Mouse (Mus musculus): ENCODE results near the gene Med18. TPM values are rescaled to one million over a fixed set of nuclear protein-coding genes. Genes with fewer than 3 reads are reported as not detected.
A peak's percentile ranks its signal among the peaks of the same experiment; 100 is the strongest.
"Not testable (repeated sequence)": the region's sequence is repeated elsewhere in the genome, so short reads cannot be mapped to it uniquely, and the experiment has no call there.

The Med18 gene
- total and polyA plus RNA-seq, 2 experiments from 2014 or later: 11.6 to 13.8 TPM

- TF ChIP-seq CTCF (IDR thresholded peaks at IDR 0.05; ENCODE audit: low read depth): peak; percentile 13; the same call in 1 of the 2 replicates
- DNase-seq (ENCODE audit: low spot score) (peak; percentile 8), ATAC-seq (no peak)
- H3K36me3 ChIP-seq (ENCODE audit: insufficient read depth, low read length): no peaks in the 10 kb centered on the region
- no peak overlapping the region for H3K4me2 ChIP-seq (ENCODE audit: low read depth, low read length)
- WGBS: 94% methylated on average over 5 of the region's 5 CpGs
- H3K4me3 ChIP-seq (ENCODE audit: low read length): no peak overlapping the region
- no peaks in the 10 kb centered on the region; the same call in 1 of the 2 replicates for H3K4me1 ChIP-seq (ENCODE audit: insufficient read depth, low read length)
- no peaks in the 10 kb centered on the region for H3K9me3 ChIP-seq (ENCODE audit: low read length)
- no peaks in the 10 kb centered on the region for H3K27me3 ChIP-seq (ENCODE audit: insufficient read depth, low read length)
- H3K9ac ChIP-seq (replicated peaks; ENCODE audit: low read length): no peak overlapping the region
- H3K27ac ChIP-seq: no peak overlapping the region
Observed at GRCm38 (mm10) chr4:132424765-132425164, 39.0 kb downstream of the Med18 start.

DNA sequence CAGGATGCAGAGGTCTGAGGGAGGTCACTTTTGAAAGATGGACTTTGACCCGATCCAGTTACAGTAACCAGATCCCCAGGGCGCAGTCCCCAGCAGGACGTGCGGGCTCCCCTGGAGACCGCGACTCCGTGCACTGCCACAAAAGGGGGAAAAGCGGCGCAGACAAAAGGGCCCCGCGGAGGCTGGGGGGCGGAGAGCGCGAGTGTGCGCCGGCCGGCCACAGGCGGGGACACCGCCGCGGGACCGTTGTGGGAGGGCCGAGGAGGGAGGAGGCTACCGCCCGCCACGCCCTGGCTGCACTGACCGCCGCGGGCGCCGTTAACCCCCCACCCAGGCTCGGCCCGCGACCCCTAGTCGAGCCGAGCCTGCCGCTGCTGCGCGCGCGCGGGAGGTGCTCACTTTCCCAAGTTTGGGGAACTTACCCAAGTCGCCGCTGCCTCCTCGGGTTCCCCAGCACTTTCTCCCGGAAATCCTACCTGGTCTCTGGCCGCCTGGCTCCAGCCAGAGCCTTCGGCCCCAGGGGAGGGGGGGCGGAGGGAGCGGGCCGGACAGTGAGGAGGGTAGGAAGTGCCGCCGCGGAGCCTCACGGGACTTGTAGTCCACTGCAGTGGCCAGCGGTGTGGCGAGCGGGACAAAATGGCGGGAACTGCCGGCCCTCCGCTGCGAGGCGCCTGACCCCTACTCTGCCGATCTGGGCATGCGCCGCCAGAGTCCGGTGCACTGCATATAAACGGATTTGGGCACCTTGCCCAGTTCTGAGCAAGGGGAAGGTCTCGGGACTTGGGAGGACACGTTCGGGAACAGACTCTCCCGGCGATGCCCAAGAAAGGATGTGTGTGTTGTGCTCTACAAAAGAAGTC lies 41.6 kb downstream of the Med18 start, which contains the start of gene Phactr4:
Gene Phactr4 (minus strand): TSS at position 567 of the 860 bp plus-strand sequence.
- Histone ChIP-seq H3K9me3 (ENCODE audit: low read length) (no peaks in the 10 kb centered on the region), H3K27ac (peak within 1 kb of the TSS; percentile 90), H3K27me3 (ENCODE audit: insufficient read depth, low read length) (no peaks in the 10 kb centered on the region), H3K4me1 (ENCODE audit: insufficient read depth, low read length) (no peaks in the 10 kb centered on the region; the same call in 1 of the 2 replicates), H3K4me2 (ENCODE audit: low read depth, low read length) (peak within 1 kb of the TSS; percentile 78), H3K36me3 (ENCODE audit: insufficient read depth, low read length) (no peaks in the 10 kb centered on the region), H3K4me3 (ENCODE audit: low read length) (peak within 1 kb of the TSS; percentile 93), H3K9ac (replicated peaks; ENCODE audit: low read length) (peak within 1 kb of the TSS; percentile 72)
- DNase-seq (ENCODE audit: low spot score): peak; percentile 97
- peak; percentile 31 for TF ChIP-seq CTCF (IDR thresholded peaks at IDR 0.05; ENCODE audit: low read depth)
- WGBS: under 1% methylated on average over 53 of the region's 73 CpGs
- peak; percentile 98 for ATAC-seq

- DNase-seq (ENCODE audit: low spot score): peak; percentile 27
- no peaks in the 10 kb centered on the region; the same call in 1 of the 2 replicates for H3K4me1 ChIP-seq (ENCODE audit: insufficient read depth, low read length)
- TF ChIP-seq CTCF (IDR thresholded peaks at IDR 0.05; ENCODE audit: low read depth): no peak
- H3K9ac ChIP-seq (replicated peaks; ENCODE audit: low read length): peak overlapping the region; percentile 72
- no peaks in the 10 kb centered on the region for H3K9me3 ChIP-seq (ENCODE audit: low read length)
- H3K27ac ChIP-seq: peak overlapping the region; percentile 90
- 0% methylated on average over 13 of the region's 13 CpGs for WGBS
- H3K4me2 ChIP-seq (ENCODE audit: low read depth, low read length): peak overlapping the region; percentile 78
- no peak for ATAC-seq
- H3K4me3 ChIP-seq (ENCODE audit: low read length): peak overlapping the region; percentile 93
- no peaks in the 10 kb centered on the region for H3K36me3 ChIP-seq (ENCODE audit: insufficient read depth, low read length)
- no peaks in the 10 kb centered on the region for H3K27me3 ChIP-seq (ENCODE audit: insufficient read depth, low read length)
Observed at GRCm38 (mm10) chr4:132421556-132421922, 42.2 kb downstream of the Med18 start.

GRCm38 (mm10) chr4:132420471-132420870 lies 43.2 kb downstream of the Med18 start:
- Histone ChIP-seq H3K27me3 (ENCODE audit: insufficient read depth, low read length) (no peaks in the 10 kb centered on the region), H3K9me3 (ENCODE audit: low read length) (no peaks in the 10 kb centered on the region), H3K4me2 (ENCODE audit: low read depth, low read length) (peak overlapping the region; percentile 78), H3K4me3 (ENCODE audit: low read length) (no peak overlapping the region), H3K36me3 (ENCODE audit: insufficient read depth, low read length) (no peaks in the 10 kb centered on the region), H3K9ac (replicated peaks; ENCODE audit: low read length) (no peak overlapping the region), H3K27ac (no peak overlapping the region), H3K4me1 (ENCODE audit: insufficient read depth, low read length) (no peaks in the 10 kb centered on the region; the same call in 1 of the 2 replicates)
- no peak for TF ChIP-seq CTCF (IDR thresholded peaks at IDR 0.05; ENCODE audit: low read depth)
- ATAC-seq (no peak), DNase-seq (ENCODE audit: low spot score) (no peak)
- WGBS: 69% methylated on average over 5 of the region's 5 CpGs

GRCm38 (mm10) chr4:132415966-132416365 lies 47.8 kb downstream of the Med18 start:
- no peak for TF ChIP-seq CTCF (IDR thresholded peaks at IDR 0.05; ENCODE audit: low read depth)
- no peaks in the 10 kb centered on the region for H3K27me3 ChIP-seq (ENCODE audit: insufficient read depth, low read length)
- H3K36me3 ChIP-seq (ENCODE audit: insufficient read depth, low read length): no peaks in the 10 kb centered on the region
- no peak overlapping the region for H3K4me2 ChIP-seq (ENCODE audit: low read depth, low read length)
- H3K9ac ChIP-seq (replicated peaks; ENCODE audit: low read length): no peak overlapping the region
- no peak overlapping the region for H3K27ac ChIP-seq
- no peak for DNase-seq (ENCODE audit: low spot score)
- no peak overlapping the region for H3K4me3 ChIP-seq (ENCODE audit: low read length)
- no peaks in the 10 kb centered on the region; the same call in 1 of the 2 replicates for H3K4me1 ChIP-seq (ENCODE audit: insufficient read depth, low read length)
- ATAC-seq: no peak
- H3K9me3 ChIP-seq (ENCODE audit: low read length): no peaks in the 10 kb centered on the region

- not testable (repeated sequence) for DNase-seq (ENCODE audit: low spot score); H3K9ac ChIP-seq (replicated peaks; ENCODE audit: low read length); H3K9me3 ChIP-seq (ENCODE audit: low read length); H3K27ac ChIP-seq; H3K4me2 ChIP-seq (ENCODE audit: low read depth, low read length); H3K4me3 ChIP-seq (ENCODE audit: low read length); H3K36me3 ChIP-seq (ENCODE audit: insufficient read depth, low read length); H3K4me1 ChIP-seq (ENCODE audit: insufficient read depth, low read length); ATAC-seq; H3K27me3 ChIP-seq (ENCODE audit: insufficient read depth, low read length)
- WGBS: 92% methylated on average over 4 of the region's 4 CpGs
Observed at GRCm38 (mm10) chr4:132413257-132413656, 50.5 kb downstream of the Med18 start.

Measured in hindbrain, postnatal 0 days (tissue).